ENCODE assay signal across 29 mouse cellular contexts in genomic region chr12:40801456-40801855, GRCm38 (mm10).
DNase-seq lines count a peak whose midpoint lies in the region; ATAC-seq and TF ChIP-seq lines count a peak whose summit lies in the region.
"Had no signal": no experiment of that assay in that cellular context is flagged by ENCODE, and none has a peak within 500 bp of the region (broad histone marks: within the 10 kb centered on the region; RNA-seq: fewer than 3 reads in every experiment).

No protein-coding gene starts in this region.

- H3K9me3 ChIP-seq in lung, postnatal 0 days (ENCODE audit: low read length): no peaks in the 10 kb centered on the region
- H3K9me3 ChIP-seq in midbrain, embryonic 13.5 days: no peaks in the 10 kb centered on the region
- no peaks in the 10 kb centered on the region for H3K9me3 ChIP-seq in forebrain, embryonic 15.5 days
- H3K9me3 ChIP-seq: embryonic facial prominence, embryonic 12.5 days; forebrain, embryonic 13.5 days; hindbrain, embryonic 10.5 days; intestine, embryonic 15.5 days; limb, embryonic 15.5 days; lung, embryonic 15.5 days; midbrain, embryonic 15.5 days; neural tube, embryonic 13.5 days had no signal

- no peak for DNase-seq in frontal cortex, postnatal 10 days (ENCODE audit: low spot score in 2 of 2)
- DNase-seq in lung, postnatal 0 days (ENCODE audit: low spot score): peak; percentile 33
- DNase-seq in lung, adult 2 months: no peak
- DNase-seq in adipocyte (ENCODE audit: low spot score): peak; percentile 12
- DNase-seq: adrenal gland, postnatal 10 days; gastrocnemius, postnatal 25 days; kidney, adult 8-10 months; kidney, postnatal 14 days; left cerebral cortex, postnatal 4 days; lung, postnatal 4 days; retina, postnatal 1 day; right cerebral cortex, postnatal 25 days; spleen, adult 18-20 months had no signal

- 52% methylated on average over 3 of the region's 3 CpGs for WGBS in lung, postnatal 0 days
- WGBS in lung, adult 2 months: 59% methylated on average over 3 of the region's 3 CpGs
- 83% methylated on average over 3 of the region's 3 CpGs for WGBS in midbrain, embryonic 13.5 days
- WGBS in forebrain, embryonic 15.5 days: 77% methylated on average over 3 of the region's 3 CpGs

- TF ChIP-seq POLR2A in lung, adult 2 months (IDR thresholded peaks at IDR 0.05; ENCODE audit: borderline replicate concordance, extremely low read depth, low read depth, low read length): no peak

- H3K36me3 ChIP-seq in lung, postnatal 0 days (ENCODE audit: insufficient read depth, low read length): no peaks in the 10 kb centered on the region
- peaks cover 7% of the 10 kb centered on the region for H3K36me3 ChIP-seq in midbrain, embryonic 13.5 days
- no peaks in the 10 kb centered on the region for H3K36me3 ChIP-seq in forebrain, embryonic 15.5 days
- H3K36me3 ChIP-seq: embryonic facial prominence, embryonic 12.5 days; intestine, embryonic 15.5 days; lung, embryonic 15.5 days; midbrain, embryonic 15.5 days had no signal

- no peak for TF ChIP-seq EP300 in lung, postnatal 0 days (IDR thresholded peaks at IDR 0.05)

- no peaks in the 10 kb centered on the region for H3K27me3 ChIP-seq in lung, postnatal 0 days (replicated peaks; ENCODE audit: insufficient read depth, low read length)
- no peaks in the 10 kb centered on the region for H3K27me3 ChIP-seq in midbrain, embryonic 13.5 days
- H3K27me3 ChIP-seq in forebrain, embryonic 15.5 days: no peaks in the 10 kb centered on the region
- H3K27me3 ChIP-seq: embryonic facial prominence, embryonic 12.5 days; forebrain, embryonic 13.5 days; intestine, embryonic 15.5 days; limb, embryonic 15.5 days; lung, embryonic 15.5 days; midbrain, embryonic 15.5 days; neural tube, embryonic 13.5 days had no signal

- ATAC-seq in frontal cortex, adult (ENCODE audit: low TSS enrichment): peak; percentile 46; the same call in 1 of the 2 replicates
- no peak for ATAC-seq in lung, postnatal 0 days
- no peak for ATAC-seq in midbrain, embryonic 13.5 days
- no peak for ATAC-seq in forebrain, embryonic 15.5 days (replicated peaks)
- ATAC-seq: forebrain, embryonic 13.5 days; hindbrain, embryonic 16.5 days; intestine, embryonic 15.5 days; midbrain, embryonic 15.5 days had no signal

- no peak overlapping the region for H3K4me2 ChIP-seq in lung, postnatal 0 days (replicated peaks; ENCODE audit: low read depth, low read length)
- H3K4me2 ChIP-seq in midbrain, embryonic 13.5 days (replicated peaks): no peak overlapping the region
- H3K4me2 ChIP-seq in forebrain, embryonic 15.5 days (replicated peaks): no peak overlapping the region
- H3K4me2 ChIP-seq: embryonic facial prominence, embryonic 12.5 days; forebrain, embryonic 13.5 days; heart, embryonic 11.5 days; intestine, embryonic 15.5 days; limb, embryonic 15.5 days; lung, embryonic 15.5 days; midbrain, embryonic 15.5 days; neural tube, embryonic 13.5 days had no signal

- no peak for TF ChIP-seq CTCF in lung, postnatal 0 days (IDR thresholded peaks at IDR 0.05)
- TF ChIP-seq CTCF in lung, adult 2 months (IDR thresholded peaks at IDR 0.05; ENCODE audit: insufficient read depth, low read length): no peak

- peaks cover 4% of the 10 kb centered on the region; the same call in 1 of the 2 replicates for H3K4me1 ChIP-seq in lung, postnatal 0 days (ENCODE audit: insufficient read depth, low read depth, low read length)
- H3K4me1 ChIP-seq in lung, adult 2 months (ENCODE audit: control insufficient read depth, insufficient read depth, low read length): peaks cover 2% of the 10 kb centered on the region; the same call in 1 of the 2 replicates
- H3K4me1 ChIP-seq in midbrain, embryonic 13.5 days (replicated peaks): peaks cover 13% of the 10 kb centered on the region
- peaks cover 19% of the 10 kb centered on the region for H3K4me1 ChIP-seq in forebrain, embryonic 15.5 days

- H3K4me3 ChIP-seq in lung, postnatal 0 days (ENCODE audit: low read depth, low read length): no peak overlapping the region
- H3K4me3 ChIP-seq in lung, adult 2 months (replicated peaks; ENCODE audit: extremely low read depth, low read depth, low read length): no peak overlapping the region
- no peak overlapping the region for H3K4me3 ChIP-seq in midbrain, embryonic 13.5 days (replicated peaks)
- H3K4me3 ChIP-seq in forebrain, embryonic 15.5 days: no peak overlapping the region
- H3K4me3 ChIP-seq: embryonic facial prominence, embryonic 12.5 days; erythroblast, embryonic 14.5 days; forebrain, embryonic 13.5 days; hindbrain, embryonic 10.5 days; intestine, embryonic 15.5 days; left cerebral cortex, adult 2 months; limb, embryonic 15.5 days; lung, embryonic 15.5 days; midbrain, embryonic 15.5 days; neural tube, embryonic 13.5 days had no signal

- H3K27ac ChIP-seq in lung, postnatal 0 days (ENCODE audit: low read length): no peak overlapping the region
- H3K27ac ChIP-seq in midbrain, embryonic 13.5 days: no peak overlapping the region
- H3K27ac ChIP-seq in forebrain, embryonic 15.5 days (replicated peaks): no peak overlapping the region
- H3K27ac ChIP-seq: embryonic facial prominence, embryonic 12.5 days; forebrain, embryonic 13.5 days; hindbrain, embryonic 10.5 days; intestine, embryonic 15.5 days; left cerebral cortex, adult 2 months; limb, embryonic 15.5 days; liver, embryonic 14.5 days; lung, embryonic 15.5 days; midbrain, embryonic 15.5 days; neural tube, embryonic 13.5 days had no signal

- no peak overlapping the region for H3K9ac ChIP-seq in lung, postnatal 0 days (replicated peaks; ENCODE audit: low read depth)
- H3K9ac ChIP-seq in midbrain, embryonic 13.5 days (replicated peaks): no peak overlapping the region
- H3K9ac ChIP-seq in forebrain, embryonic 15.5 days (replicated peaks): no peak overlapping the region
- H3K9ac ChIP-seq: embryonic facial prominence, embryonic 12.5 days; forebrain, embryonic 13.5 days; intestine, embryonic 15.5 days; limb, embryonic 15.5 days; liver, embryonic 14.5 days; lung, embryonic 15.5 days; midbrain, embryonic 15.5 days; neural tube, embryonic 13.5 days had no signal

Comparison
In these comparisons a context has a peak if more than half of its experiments do, and no peak if none do; other contexts are left out.
1. DNase-seq: peak in lung, postnatal 0 days (single experiment) and adipocyte (single experiment); none in frontal cortex, postnatal 10 days (0 of 2) and lung, adult 2 months (single experiment).